Mouse (Mus musculus): ENCODE measurements around the gene Trex1. TPM values are rescaled to one million over a fixed set of nuclear protein-coding genes. Genes with fewer than 3 reads are reported as not detected.
A peak's percentile ranks its signal among the peaks of the same experiment; 100 is the strongest.

The Trex1 gene
- total and polyA plus RNA-seq, 2 experiments from 2014 or later = 14.8 to 22.5 TPM

GRCm38 (mm10) chr9:109097291-109097690 is 37.8 kb upstream of the Trex1 start:
- peaks cover 26% of the 10 kb centered on the region for H3K4me1 ChIP-seq (ENCODE audit: insufficient read depth, low read length)
- no peaks in the 10 kb centered on the region for H3K9me3 ChIP-seq (ENCODE audit: low read length)
- no peaks in the 10 kb centered on the region for H3K27me3 ChIP-seq (ENCODE audit: insufficient read depth, low read length)
- peak overlapping the region; percentile 87 for H3K4me2 ChIP-seq (ENCODE audit: low read depth, low read length, poor library complexity, severe bottlenecking)
- 17% methylated on average over 6 of the region's 6 CpGs for WGBS
- TF ChIP-seq CTCF (IDR thresholded peaks at IDR 0.05) = no peak
- H3K4me3 ChIP-seq (ENCODE audit: low read depth, low read length) = peak overlapping the region; percentile 74
- ATAC-seq (ENCODE audit: low FRiP score) (no peak), DNase-seq (ENCODE audit: low spot score) (no peak)
- peak overlapping the region; percentile 97 for H3K27ac ChIP-seq (ENCODE audit: low read depth, low read length)
- H3K9ac ChIP-seq (replicated peaks; ENCODE audit: low read length, poor library complexity, severe bottlenecking) = peak overlapping the region; percentile 88
- peaks cover 11% of the 10 kb centered on the region for H3K36me3 ChIP-seq (ENCODE audit: insufficient read depth, low read length)

DNA sequence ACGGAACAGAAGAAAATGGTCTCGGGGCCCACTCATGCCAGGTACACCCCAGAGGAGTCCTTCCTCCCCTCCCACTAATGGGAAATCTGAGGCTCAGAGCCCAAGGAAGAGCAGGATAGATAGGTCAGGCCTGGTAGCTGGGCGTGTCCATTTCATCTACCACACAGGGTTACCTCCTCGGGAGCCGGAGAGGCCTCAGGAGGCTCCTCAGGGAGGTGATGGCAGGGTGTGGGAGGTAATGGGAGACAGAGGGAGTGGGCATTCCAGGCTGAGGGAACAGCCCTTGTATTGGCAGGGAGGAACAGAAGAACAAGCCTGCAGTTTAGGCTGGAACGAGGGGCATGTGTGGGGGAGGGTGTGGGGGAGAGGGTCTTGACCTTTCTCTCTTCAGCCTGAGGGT is 37.3 kb upstream of the Trex1 start:
- 4% methylated on average over 6 of the region's 6 CpGs for WGBS

GRCm38 (mm10) chr9:109096251-109096661 is 36.7 kb upstream of the Trex1 start:
- H3K9ac ChIP-seq (replicated peaks; ENCODE audit: low read length, poor library complexity, severe bottlenecking) = peak overlapping the region; percentile 88
- H3K9me3 ChIP-seq (ENCODE audit: low read length) = no peaks in the 10 kb centered on the region
- no peaks in the 10 kb centered on the region for H3K27me3 ChIP-seq (ENCODE audit: insufficient read depth, low read length)
- no peak for ATAC-seq (ENCODE audit: low FRiP score)
- DNase-seq (ENCODE audit: low spot score) = peak; percentile 41
- H3K27ac ChIP-seq (ENCODE audit: low read depth, low read length) = peak overlapping the region; percentile 97
- TF ChIP-seq CTCF (IDR thresholded peaks at IDR 0.05) = no peak
- H3K4me1 ChIP-seq (ENCODE audit: insufficient read depth, low read length) = peaks cover 26% of the 10 kb centered on the region
- peaks cover 20% of the 10 kb centered on the region for H3K36me3 ChIP-seq (ENCODE audit: insufficient read depth, low read length)
- 4% methylated on average over 9 of the region's 9 CpGs for WGBS
- peak overlapping the region; percentile 74 for H3K4me3 ChIP-seq (ENCODE audit: low read depth, low read length)
- peak overlapping the region; percentile 87 for H3K4me2 ChIP-seq (ENCODE audit: low read depth, low read length, poor library complexity, severe bottlenecking)

More for the DNA sequence above, 37.3 kb upstream of the Trex1 start:
- Histone ChIP-seq H3K27me3 (ENCODE audit: insufficient read depth, low read length) (no peaks in the 10 kb centered on the region), H3K27ac (ENCODE audit: low read depth, low read length) (peak overlapping the region; percentile 97), H3K36me3 (ENCODE audit: insufficient read depth, low read length) (peaks cover 14% of the 10 kb centered on the region), H3K4me3 (ENCODE audit: low read depth, low read length) (peak overlapping the region; percentile 74), H3K4me2 (ENCODE audit: low read depth, low read length, poor library complexity, severe bottlenecking) (peak overlapping the region; percentile 87), H3K9ac (replicated peaks; ENCODE audit: low read length, poor library complexity, severe bottlenecking) (peak overlapping the region; percentile 88), H3K4me1 (ENCODE audit: insufficient read depth, low read length) (peaks cover 26% of the 10 kb centered on the region), H3K9me3 (ENCODE audit: low read length) (no peaks in the 10 kb centered on the region)
- ATAC-seq (ENCODE audit: low FRiP score) (no peak), DNase-seq (ENCODE audit: low spot score) (no peak)
- TF ChIP-seq CTCF (IDR thresholded peaks at IDR 0.05) = no peak

- H3K36me3 ChIP-seq (ENCODE audit: insufficient read depth, low read length) = peaks cover 22% of the 10 kb centered on the region
- no peaks in the 10 kb centered on the region for H3K9me3 ChIP-seq (ENCODE audit: low read length)
- H3K4me2 ChIP-seq (ENCODE audit: low read depth, low read length, poor library complexity, severe bottlenecking) = peak within 1 kb of the TSS; percentile 87
- peaks cover 26% of the 10 kb centered on the region for H3K4me1 ChIP-seq (ENCODE audit: insufficient read depth, low read length)
- no peaks in the 10 kb centered on the region for H3K27me3 ChIP-seq (ENCODE audit: insufficient read depth, low read length)
- DNase-seq (ENCODE audit: low spot score) = peak; percentile 84
- ATAC-seq (ENCODE audit: low FRiP score) = peak; percentile 59
- peak within 1 kb of the TSS; percentile 74 for H3K4me3 ChIP-seq (ENCODE audit: low read depth, low read length)
- H3K27ac ChIP-seq (ENCODE audit: low read depth, low read length) = peak within 1 kb of the TSS; percentile 97
- under 1% methylated on average over 73 of the region's 102 CpGs for WGBS
- peak within 1 kb of the TSS; percentile 88 for H3K9ac ChIP-seq (replicated peaks; ENCODE audit: low read length, poor library complexity, severe bottlenecking)
- no peak for TF ChIP-seq CTCF (IDR thresholded peaks at IDR 0.05)
Observed at GRCm38 (mm10) chr9:109095137-109095982, 35.8 kb upstream of the Trex1 start, which contains the start of gene Plxnb1. Gene Plxnb1 (plus strand): TSS chr9:109095389.

DNA sequence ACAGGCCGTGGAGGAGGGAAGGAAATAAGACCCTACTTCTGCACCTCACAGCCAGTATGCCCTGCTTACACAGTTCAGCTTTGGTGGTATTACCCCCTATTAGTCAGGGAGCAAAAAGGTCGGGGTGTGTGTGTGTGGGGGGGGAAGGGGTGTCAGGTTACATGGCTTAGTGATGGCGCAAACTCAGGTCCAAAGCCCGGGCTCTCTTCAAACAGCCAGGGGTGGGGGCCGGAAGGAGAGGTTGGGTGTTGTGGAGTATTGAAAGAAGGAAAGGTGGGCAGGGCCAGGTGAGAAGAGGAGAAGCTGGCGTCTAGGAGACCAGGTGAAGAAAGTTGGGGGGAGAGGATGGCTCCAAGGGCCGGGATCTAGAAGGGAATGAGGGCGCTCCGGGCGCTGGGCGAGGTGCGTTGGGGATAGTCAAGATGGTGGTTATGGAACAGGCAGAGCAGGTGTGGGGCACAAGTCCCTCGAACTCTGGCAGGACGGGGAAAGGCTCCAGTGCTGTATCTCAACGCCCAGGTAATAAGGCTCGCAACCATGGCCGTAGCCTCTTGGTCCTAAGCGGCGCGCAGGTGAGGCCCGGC is 35.1 kb upstream of the Trex1 start:
- Histone ChIP-seq H3K4me2 (ENCODE audit: low read depth, low read length, poor library complexity, severe bottlenecking) (peak overlapping the region; percentile 87), H3K27ac (ENCODE audit: low read depth, low read length) (peak overlapping the region; percentile 97), H3K4me1 (ENCODE audit: insufficient read depth, low read length) (peaks cover 26% of the 10 kb centered on the region), H3K4me3 (ENCODE audit: low read depth, low read length) (peak overlapping the region; percentile 74), H3K27me3 (ENCODE audit: insufficient read depth, low read length) (no peaks in the 10 kb centered on the region), H3K9me3 (ENCODE audit: low read length) (no peaks in the 10 kb centered on the region), H3K36me3 (ENCODE audit: insufficient read depth, low read length) (0 out of 2 replicates have a peak, but pooled peaks cover 19% of the 10 kb centered on the region), H3K9ac (replicated peaks; ENCODE audit: low read length, poor library complexity, severe bottlenecking) (peak overlapping the region; percentile 88)
- no peak for TF ChIP-seq CTCF (IDR thresholded peaks at IDR 0.05)
- WGBS = under 1% methylated on average over 21 of the region's 21 CpGs
- ATAC-seq (ENCODE audit: low FRiP score) = 0 out of 2 replicates have a peak, but pooled peaks have one; percentile 0
- no peak for DNase-seq (ENCODE audit: low spot score)

Measured in midbrain, postnatal 0 days (tissue).